Mouse (Mus musculus): Measurements from ENCODE around the gene Ube2g1. TPM values are rescaled to one million over a fixed set of nuclear protein-coding genes. Genes with fewer than 3 reads are reported as not detected.

Ube2g1 gene
- polyA plus RNA-seq (2012; rRNA removed), result 33.5 and 46.3 TPM in 2 replicates

GRCm38 (mm10) chr11:72606694-72607407, at the start of gene Ube2g1:
TSS of gene Ube2g1 (plus strand) at chr11:72607283.

GRCm38 (mm10) chr11:72689551-72690510, 82.7 kb downstream of the Ube2g1 start, which contains the start of gene Ankfy1:
TSS of gene Ankfy1 (plus strand) at chr11:72690006.

Other genes with a start within 250 kb of the Ube2g1 start
- gene Tekt1, start 244.8 kb upstream of the Ube2g1 start, polyA plus RNA-seq (2012; rRNA removed), result 2.9 and 3.3 TPM in 2 replicates
- 3.5 and 7.5 TPM in 2 replicates for gene Smtnl2, start 195.6 kb upstream of the Ube2g1 start, polyA plus RNA-seq (2012; rRNA removed)
- 0.10 TPM in 1 of 2 replicates, not detected in the other for gene Ggt6, start 171.8 kb upstream of the Ube2g1 start, polyA plus RNA-seq (2012; rRNA removed)
- gene Mybbp1a, start 165.9 kb upstream of the Ube2g1 start, polyA plus RNA-seq (2012; rRNA removed), result 125 and 196 TPM in 2 replicates
- 13.6 and 16.1 TPM in 2 replicates for gene Spns2, start 117.4 kb upstream of the Ube2g1 start, polyA plus RNA-seq (2012; rRNA removed)
- 0.19 and 0.30 TPM in 2 replicates for gene Spns3, start 56.8 kb upstream of the Ube2g1 start, polyA plus RNA-seq (2012; rRNA removed)
- gene Ankfy1, start 82.7 kb downstream of the Ube2g1 start, polyA plus RNA-seq (2012; rRNA removed), result 24.4 and 36.1 TPM in 2 replicates
- gene Cyb5d2, start 188.9 kb downstream of the Ube2g1 start, polyA plus RNA-seq (2012; rRNA removed), result 4.3 and 4.4 TPM in 2 replicates
- 14.6 and 19.9 TPM in 2 replicates for gene Zzef1, start 188.9 kb downstream of the Ube2g1 start, polyA plus RNA-seq (2012; rRNA removed)